Mouse (Mus musculus): ENCODE measurements around the gene Cstad.
A peak's percentile ranks its signal among the peaks of the same experiment; 100 is the strongest.

GRCm38 (mm10) chr2:30600965-30601841 is 6.4 kb downstream of the Cstad start:
- TF ChIP-seq CTCF (IDR thresholded peaks at IDR 0.05; ENCODE audit: control insufficient read depth, insufficient read depth, insufficient read length) = no peak
- TF ChIP-seq USF1 (IDR thresholded peaks at IDR 0.05; ENCODE audit: low read depth) = peak; percentile 98
- TF ChIP-seq FOSL1 (IDR thresholded peaks at IDR 0.05; ENCODE audit: insufficient read depth, low read length, poor library complexity, severe bottlenecking) = peak; percentile 44
- peak; percentile 14 for TF ChIP-seq MAX (IDR thresholded peaks at IDR 0.05)
- no peak for TF ChIP-seq MYOG (IDR thresholded peaks at IDR 0.05; ENCODE audit: control insufficient read depth, extremely low read depth, insufficient read length)
- no peak for TF ChIP-seq MYOD1 (IDR thresholded peaks at IDR 0.05; ENCODE audit: control insufficient read depth, insufficient read length, low read depth)
- peak; percentile 89 for TF ChIP-seq CEBPB (IDR thresholded peaks at IDR 0.05; ENCODE audit: low read depth)

Measured in C2C12 (cell line).